Mouse (Mus musculus): Measurements from ENCODE around the gene Vps35. TPM values are rescaled to one million over a fixed set of nuclear protein-coding genes. Genes with fewer than 3 reads are reported as not detected.

Vps35 gene
- 10 to 100 TPM in 1 of 2 experiments, 1 to 10 TPM in 1; 2.3 to 20.5 TPM for polyA plus RNA-seq (2012; fragmentation: generic; extraction: Trizol)

GRCm38 (mm10) chr8:85299434-85300077 lies at the start of gene Vps35, which contains the start of gene Orc6:
TSS of gene Vps35 (minus strand) at chr8:85299802.
TSS of gene Orc6 (plus strand) at chr8:85299632.

DNA sequence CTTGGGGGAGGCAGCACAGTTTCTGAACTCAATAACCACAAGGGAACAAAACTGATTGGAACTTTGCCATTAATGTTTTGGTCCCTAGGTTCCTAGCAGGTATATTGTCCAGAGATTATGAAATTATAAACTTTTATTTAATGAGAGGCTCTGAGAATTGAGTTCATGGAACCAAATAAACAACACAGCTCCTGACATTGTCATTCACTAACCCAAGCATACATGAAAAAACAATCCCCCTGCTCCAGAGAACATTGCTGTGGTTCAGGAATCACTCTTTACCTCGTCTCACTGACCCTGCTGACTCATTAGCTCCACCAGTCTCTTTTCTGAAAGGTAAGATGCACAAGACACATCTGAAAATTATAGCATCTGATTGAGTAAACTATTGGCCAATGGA lies 73.9 kb downstream of the Vps35 start, which contains the start of gene Olfr371:
Gene Olfr371, plus strand, starts transcription at position 301 of the 400 bp plus-strand sequence.

Other genes starting within 250 kb of the Vps35 start
- 10 to 100 TPM; 11.0 to 31.1 TPM for gene Fbxw9, start 239.7 kb downstream of the Vps35 start, polyA plus RNA-seq (2012; fragmentation: generic; extraction: Trizol)
- gene Gm5741, start 231.8 kb downstream of the Vps35 start, polyA plus RNA-seq (2012; fragmentation: generic; extraction: Trizol): under 1 TPM in 1 of 2 experiments, not detected in 1; 0.48 TPM
- gene Dhps, start 228.0 kb downstream of the Vps35 start, polyA plus RNA-seq (2012; fragmentation: generic; extraction: Trizol): 100 to 1,000 TPM in 1 of 2 experiments, 10 to 100 TPM in 1; 51.7 to 147 TPM
- gene Wdr83os, start 219.1 kb downstream of the Vps35 start, polyA plus RNA-seq (2012; fragmentation: generic; extraction: Trizol): 100 to 1,000 TPM; 149 to 151 TPM
- gene Wdr83, start 218.5 kb downstream of the Vps35 start, polyA plus RNA-seq (2012; fragmentation: generic; extraction: Trizol): 10 to 100 TPM; 14.8 to 25.8 TPM
- 10 to 100 TPM in 1 of 2 experiments, 1 to 10 TPM in 1; 6.8 to 20.5 TPM for gene Man2b1, start 216.5 kb downstream of the Vps35 start, polyA plus RNA-seq (2012; fragmentation: generic; extraction: Trizol)
- under 1 TPM in 1 of 2 experiments, not detected in 1; 0.05 TPM for gene Zfp791, start 176.7 kb downstream of the Vps35 start, polyA plus RNA-seq (2012; fragmentation: generic; extraction: Trizol)
- not detected for gene Cks1brt, start 147.9 kb downstream of the Vps35 start, polyA plus RNA-seq (2012; fragmentation: generic; extraction: Trizol)
- not detected for gene Olfr371, start 73.8 kb downstream of the Vps35 start, polyA plus RNA-seq (2012; fragmentation: generic; extraction: Trizol)
- 10 to 100 TPM in 1 of 2 experiments, 1 to 10 TPM in 1; 3.6 to 16.9 TPM for gene Orc6, start 170 bp downstream of the Vps35 start, polyA plus RNA-seq (2012; fragmentation: generic; extraction: Trizol)
- under 1 TPM in 1 of 2 experiments, not detected in 1; 0.22 TPM for gene Mylk3, start 86.5 kb upstream of the Vps35 start, polyA plus RNA-seq (2012; fragmentation: generic; extraction: Trizol)
- gene 4921524J17Rik, start 133.0 kb upstream of the Vps35 start, polyA plus RNA-seq (2012; fragmentation: generic; extraction: Trizol): 1 to 10 TPM in 1 of 2 experiments, under 1 TPM in 1; 0.66 to 3.5 TPM
- gene Gpt2, start 192.8 kb upstream of the Vps35 start, polyA plus RNA-seq (2012; fragmentation: generic; extraction: Trizol): 1 to 10 TPM; 3.1 to 7.5 TPM